Mouse (Mus musculus): ENCODE results near the gene Nrxn2.

GRCm38 (mm10) chr19:6382323-6382924 is 36.1 kb upstream of the Nrxn2 start:
- TF ChIP-seq POLR2A (IDR thresholded peaks at IDR 0.05; ENCODE audit: insufficient read length, low read depth) (no peak), MYOD1 (IDR thresholded peaks at IDR 0.05; ENCODE audit: control insufficient read depth in 1 of 3, insufficient read length in 2 of 3, low read depth in 2 of 3) (no peak), REST (IDR thresholded peaks at IDR 0.05; ENCODE audit: insufficient read depth, insufficient read length) (no peak), TCF12 (IDR thresholded peaks at IDR 0.05; ENCODE audit: insufficient read depth, poor library complexity, severe bottlenecking) (no peak), USF1 (IDR thresholded peaks at IDR 0.05; ENCODE audit: low read depth) (no peak), E2F4 (IDR thresholded peaks at IDR 0.05; ENCODE audit: insufficient read depth) (no peak), TCF3 (IDR thresholded peaks at IDR 0.05; ENCODE audit: insufficient read length, low read depth) (no peak), SRF (IDR thresholded peaks at IDR 0.05; ENCODE audit: control insufficient read depth, insufficient read length, low read depth) (no peak), MAX (IDR thresholded peaks at IDR 0.05; ENCODE audit: low read depth) (no peak), POLR2AphosphoS2 (IDR thresholded peaks at IDR 0.05; ENCODE audit: insufficient read length, low read depth) (peak; percentile 32), CEBPB (IDR thresholded peaks at IDR 0.05; ENCODE audit: insufficient read depth, poor library complexity, severe bottlenecking) (no peak), MYOG (IDR thresholded peaks at IDR 0.05; ENCODE audit: control insufficient read depth in 1 of 3, insufficient read depth in 1 of 3, insufficient read length in 2 of 3, low read depth in 2 of 3) (no peak)
